Mouse (Mus musculus) forebrain, postnatal 0 days (tissue): Measurements from ENCODE around the gene Pias1. TPM values are rescaled to one million over a fixed set of nuclear protein-coding genes. Genes with fewer than 3 reads are reported as not detected.

ENCODE experiments used
- ATAC-seq: fragments of 200-750 bp; cut with Nextera tagmentation; 2 replicates; pipeline ENCODE4 v1.8.0; 2017; ENCODE audit warnings: mild to moderate bottlenecking, moderate library complexity
- DNase-seq: peaks from one replicate; pipeline ENCODE4 v3.0.0-alpha.2; 2015
- H3K27ac ChIP-seq: fragments of 300-500 bp; sonication (generic); 2 replicates; pipeline ENCODE4 v1.5.1; 2014; ENCODE audit warnings: low read depth, mild to moderate bottlenecking, antibody characterized with exemption, low read length, moderate library complexity, mixed read lengths
- H3K27me3 ChIP-seq: fragments of 300-500 bp; sonication (generic); 2 replicates; pipeline ENCODE4 v1.6.1; 2014; ENCODE audit warnings: mild to moderate bottlenecking, low read length, mixed read lengths; ENCODE audit not compliant: insufficient read depth
- H3K36me3 ChIP-seq: fragments of 300-500 bp; sonication (generic); 2 replicates; pipeline ENCODE4 v1.6.1; 2014; ENCODE audit warnings: mild to moderate bottlenecking, moderate library complexity; ENCODE audit not compliant: insufficient read depth
- H3K4me1 ChIP-seq: fragments of 300-500 bp; sonication (generic); 2 replicates; pipeline ENCODE4 v1.6.1; 2014; ENCODE audit warnings: antibody characterized with exemption; ENCODE audit not compliant: insufficient read depth
- H3K4me2 ChIP-seq: fragments of 300-500 bp; sonication (generic); 2 replicates; pipeline ENCODE4 v1.6.1; 2014; ENCODE audit warnings: low read depth, mild to moderate bottlenecking, moderate library complexity
- H3K4me3 ChIP-seq: fragments of 300-500 bp; sonication (generic); 2 replicates; pipeline ENCODE4 v1.5.1; 2014; ENCODE audit warnings: low read depth, low read length, mixed read lengths
- H3K9ac ChIP-seq: fragments of 300-500 bp; sonication (generic); 2 replicates; pipeline ENCODE4 v1.6.1; 2014; ENCODE audit warnings: mild to moderate bottlenecking
- H3K9me3 ChIP-seq: fragments of 300-500 bp; sonication (generic); 2 replicates; pipeline ENCODE4 v1.6.1; 2016; ENCODE audit warnings: low read length
- CTCF ChIP-seq: sonication (generic); IDR thresholded peaks from 2 replicates; pipeline ENCODE4 v1.5.1; 2016; ENCODE audit warnings: antibody characterized with exemption, control low read depth, low read depth
- WGBS: fragments of 180-500 bp; shearing (Covaris S2); extraction: QIAGEN DNeasy Blood & Tissue Kit; methylation state at CpG from one replicate; pipeline ENCODE4 v1.1.7; 2014; 5-methylcytosine and 5-hydroxymethylcytosine counted together
- polyA plus RNA-seq: library from polyadenylated mRNA; unstranded; fragments of >200 nt; fragmentation: Nextera tagmentation; extraction: Ambion mirVana; gene quantifications from 2 replicates; pipeline ENCODE4 v1.2.1, GENCODE M21; 2015
- total RNA-seq: library from RNA; depleted of rRNA; stranded (reverse); fragments of >200 nt; gene quantifications from 2 replicates; pipeline ENCODE4 v1.2.3, GENCODE M21; 2014; rRNA removed

The Pias1 gene
- 21.2 and 36.2 TPM in 2 replicates for total RNA-seq
- polyA plus RNA-seq, result 35.2 and 50.2 TPM in 2 replicates

DNA sequence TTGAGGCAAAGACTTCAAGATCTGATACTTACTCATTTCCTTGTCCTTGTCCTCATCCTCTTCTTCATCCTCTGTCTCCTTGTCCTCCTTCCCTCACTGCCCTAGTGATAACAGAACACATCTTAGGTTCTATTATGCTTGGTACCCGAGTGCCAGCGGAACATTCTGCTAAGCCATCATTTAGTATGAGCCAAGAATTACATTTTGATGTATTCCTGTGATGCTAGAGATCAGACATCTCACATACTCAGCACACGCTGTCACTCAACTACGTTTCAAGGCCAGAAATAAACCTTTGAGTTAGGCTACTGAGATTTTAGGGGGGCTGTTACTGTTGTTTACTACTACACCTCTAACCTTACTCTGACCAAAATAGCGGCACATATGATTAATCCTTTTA lies at the start of gene Pias1:
Gene Pias1, minus strand, starts transcription at position 101 of the 400 bp plus-strand sequence.
- no peaks in the 10 kb centered on the region for H3K9me3 ChIP-seq
- no peak within 1 kb of the TSS for H3K9ac ChIP-seq
- no peaks in the 10 kb centered on the region for H3K36me3 ChIP-seq
- H3K4me3 ChIP-seq, result no peak within 1 kb of the TSS
- H3K27me3 ChIP-seq, result no peaks in the 10 kb centered on the region
- DNase-seq, result no peak
- no peak for ATAC-seq
- no peaks in the 10 kb centered on the region for H3K4me1 ChIP-seq
- 85% methylated on average over 5 of the region's 5 CpGs for WGBS
- H3K4me2 ChIP-seq, result no peak within 1 kb of the TSS
- no peak for TF ChIP-seq CTCF
- no peak within 1 kb of the TSS for H3K27ac ChIP-seq

DNA sequence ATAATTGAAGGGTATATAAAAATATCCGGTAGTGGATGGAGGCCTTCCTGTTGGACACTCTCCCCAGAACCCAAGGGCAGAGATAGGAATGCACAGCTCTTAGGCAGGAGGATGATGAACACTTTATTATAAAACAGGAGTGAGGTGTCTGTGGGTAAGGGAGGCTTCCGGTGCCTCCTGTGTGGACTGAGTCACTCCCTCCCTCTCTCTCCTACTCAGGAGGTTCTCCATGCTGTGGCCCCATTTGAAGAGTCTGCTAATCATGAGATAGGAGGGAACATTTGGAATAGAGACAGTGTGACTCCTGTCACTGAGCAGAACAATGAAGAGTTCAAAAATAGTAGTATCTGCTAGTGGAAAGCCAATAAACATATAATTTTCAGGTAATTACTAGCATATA lies 47.7 kb upstream of the Pias1 start:
- no peak overlapping the region for H3K9ac ChIP-seq
- H3K4me2 ChIP-seq, result no peak overlapping the region
- H3K27me3 ChIP-seq, result no peaks in the 10 kb centered on the region
- no peak for ATAC-seq
- no peak overlapping the region for H3K4me3 ChIP-seq
- H3K36me3 ChIP-seq, result no peaks in the 10 kb centered on the region
- WGBS, result 87% methylated on average over 2 of the region's 2 CpGs
- TF ChIP-seq CTCF, result no peak
- H3K4me1 ChIP-seq, result no peaks in the 10 kb centered on the region
- H3K9me3 ChIP-seq, result no peaks in the 10 kb centered on the region
- no peak for DNase-seq
- H3K27ac ChIP-seq, result no peak overlapping the region

DNA sequence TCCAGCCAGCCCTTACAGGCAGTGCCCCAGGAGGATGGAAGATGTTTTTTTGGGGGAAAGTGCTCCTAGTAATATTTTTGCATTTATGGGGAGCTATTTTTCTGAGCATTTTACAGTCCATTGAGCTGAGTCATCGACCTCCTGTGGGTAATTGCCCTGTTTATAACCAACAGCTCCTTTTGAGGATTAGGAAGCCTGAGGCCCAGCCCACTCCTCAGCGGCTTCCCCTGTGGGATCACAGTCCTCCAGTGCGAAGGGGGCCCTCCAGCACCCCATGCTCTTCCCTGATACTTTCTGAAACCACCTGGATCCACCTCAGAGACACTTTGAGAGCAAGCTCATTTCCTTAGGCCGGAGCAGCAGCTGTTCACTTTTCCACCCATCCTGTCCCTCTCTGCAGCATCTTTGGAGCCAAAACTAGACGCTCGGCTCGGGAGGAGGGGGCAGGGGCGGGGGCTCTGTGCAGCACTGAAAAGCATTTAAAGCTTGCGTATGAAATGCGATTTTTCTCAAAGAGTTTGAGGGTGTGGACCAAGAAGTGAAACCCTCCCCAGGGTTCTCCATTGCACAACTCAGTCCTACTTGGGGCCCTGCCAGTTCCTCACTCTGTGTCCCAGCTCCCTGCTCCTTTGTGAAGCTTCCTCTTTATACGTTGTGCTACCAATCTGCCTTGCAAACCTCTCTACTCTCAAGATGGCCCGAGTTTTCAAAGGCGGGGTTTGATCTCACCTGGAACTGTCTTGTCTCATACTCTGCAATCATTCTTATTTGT lies 43.5 kb upstream of the Pias1 start:
- TF ChIP-seq CTCF, result no peak
- H3K36me3 ChIP-seq, result no peaks in the 10 kb centered on the region
- H3K9ac ChIP-seq, result no peak overlapping the region
- H3K4me1 ChIP-seq, result no peaks in the 10 kb centered on the region
- H3K4me2 ChIP-seq, result no peak overlapping the region
- no peaks in the 10 kb centered on the region for H3K27me3 ChIP-seq
- DNase-seq (no peak), ATAC-seq (no peak)
- no peaks in the 10 kb centered on the region for H3K9me3 ChIP-seq
- H3K4me3 ChIP-seq, result no peak overlapping the region
- WGBS, result 61% methylated on average over 13 of the region's 13 CpGs
- H3K27ac ChIP-seq, result no peak overlapping the region

DNA sequence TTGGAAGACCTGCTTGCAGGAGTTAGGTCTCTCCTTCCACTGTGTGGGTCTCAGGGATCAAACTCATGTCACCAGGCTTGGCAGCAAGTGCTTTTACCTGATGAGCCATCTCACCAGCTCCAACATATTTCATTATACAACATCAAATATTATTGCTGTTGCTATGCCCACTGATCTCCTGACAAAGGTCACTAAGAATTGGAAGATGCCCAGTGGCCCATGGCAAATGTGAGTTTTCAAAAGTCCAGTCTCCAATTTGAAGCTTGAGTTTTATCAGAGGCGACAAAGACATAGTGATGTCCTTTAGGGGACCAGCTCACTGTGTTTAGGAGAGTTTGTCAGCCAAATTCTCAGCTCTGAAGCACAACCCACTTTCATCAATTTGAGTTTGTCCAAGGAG lies 34.8 kb upstream of the Pias1 start:
- no peak for TF ChIP-seq CTCF
- H3K27me3 ChIP-seq, result no peaks in the 10 kb centered on the region
- no peak overlapping the region for H3K4me3 ChIP-seq
- no peaks in the 10 kb centered on the region for H3K4me1 ChIP-seq
- H3K36me3 ChIP-seq, result no peaks in the 10 kb centered on the region
- H3K9me3 ChIP-seq, result peaks cover 4% of the 10 kb centered on the region; the same call in 1 of the 2 replicates
- no peak overlapping the region for H3K4me2 ChIP-seq
- no peak overlapping the region for H3K9ac ChIP-seq
- DNase-seq (no peak), ATAC-seq (no peak)
- no peak overlapping the region for H3K27ac ChIP-seq
- WGBS, result 88% methylated on average over 1 of the region's 1 CpGs

DNA sequence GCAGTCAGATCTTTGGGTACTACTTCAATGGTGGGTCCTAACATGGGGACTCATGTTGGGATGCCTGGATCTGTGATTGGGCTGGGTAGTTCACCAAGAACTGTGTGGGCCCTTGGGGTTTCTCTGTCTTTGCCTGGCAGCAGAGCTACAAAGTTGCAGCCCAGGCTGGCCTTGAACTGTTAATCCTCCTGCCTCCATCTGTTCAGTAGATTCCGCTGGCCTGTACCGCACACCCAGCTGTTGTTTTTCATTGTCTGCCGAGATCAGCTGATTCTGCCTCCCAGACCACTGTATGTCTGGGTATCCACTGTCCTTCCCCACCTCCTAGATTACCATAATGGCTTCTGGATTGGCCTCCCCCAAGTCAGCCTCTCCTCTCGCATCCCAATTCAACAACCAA lies 19.6 kb upstream of the Pias1 start:
- H3K9ac ChIP-seq, result no peak overlapping the region
- 90% methylated on average over 4 of the region's 4 CpGs for WGBS

DNA sequence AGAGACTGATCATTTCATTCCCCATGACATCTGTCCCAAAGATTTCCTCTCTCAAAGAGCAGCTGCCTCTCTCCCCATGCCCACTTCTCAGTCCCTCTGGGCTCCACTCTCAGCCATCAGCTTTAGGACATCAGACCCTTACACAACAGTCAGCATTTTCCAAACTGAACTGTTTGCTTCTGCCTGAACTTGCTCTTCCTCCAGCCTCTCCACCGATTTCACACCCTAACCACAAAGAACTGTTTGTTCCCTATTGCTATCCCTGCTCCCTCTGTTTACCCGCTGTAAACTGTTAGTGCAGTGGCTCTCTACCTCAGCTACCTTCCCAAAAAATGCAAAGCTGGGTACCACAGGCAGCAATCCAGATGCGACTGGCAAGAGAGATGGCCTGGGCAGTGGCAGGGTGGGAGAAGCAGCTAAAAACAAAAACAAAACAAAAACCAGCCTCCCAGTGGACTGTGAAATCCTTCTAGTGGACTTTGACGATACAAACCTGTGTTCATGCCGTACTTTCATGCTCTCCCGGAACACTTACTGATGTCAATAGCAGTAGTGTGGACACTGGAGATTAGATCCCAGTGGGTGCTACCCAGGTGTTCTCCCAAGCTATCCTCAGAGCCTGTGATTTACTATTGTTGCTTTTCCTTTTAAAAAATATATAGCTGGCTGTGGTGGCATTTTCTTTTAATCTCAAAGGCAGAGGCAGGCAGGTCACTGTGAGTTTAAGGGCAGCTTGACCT lies 18.5 kb upstream of the Pias1 start:
- Histone ChIP-seq H3K9ac (no peak overlapping the region), H3K4me3 (no peak overlapping the region), H3K27ac (no peak overlapping the region), H3K4me1 (no peaks in the 10 kb centered on the region), H3K9me3 (no peaks in the 10 kb centered on the region), H3K27me3 (no peaks in the 10 kb centered on the region), H3K4me2 (no peak overlapping the region), H3K36me3 (no peaks in the 10 kb centered on the region)
- DNase-seq, result no peak
- no peak for TF ChIP-seq CTCF
- WGBS, result 73% methylated on average over 6 of the region's 6 CpGs
- ATAC-seq, result no peak

More for the DNA sequence above, 19.6 kb upstream of the Pias1 start:
- H3K9me3 ChIP-seq, result no peaks in the 10 kb centered on the region
- no peak for DNase-seq
- H3K27me3 ChIP-seq, result no peaks in the 10 kb centered on the region
- no peak overlapping the region for H3K27ac ChIP-seq
- no peaks in the 10 kb centered on the region for H3K4me1 ChIP-seq
- no peak for TF ChIP-seq CTCF
- ATAC-seq, result no peak
- no peak overlapping the region for H3K4me2 ChIP-seq
- H3K36me3 ChIP-seq, result no peaks in the 10 kb centered on the region
- H3K4me3 ChIP-seq, result no peak overlapping the region

DNA sequence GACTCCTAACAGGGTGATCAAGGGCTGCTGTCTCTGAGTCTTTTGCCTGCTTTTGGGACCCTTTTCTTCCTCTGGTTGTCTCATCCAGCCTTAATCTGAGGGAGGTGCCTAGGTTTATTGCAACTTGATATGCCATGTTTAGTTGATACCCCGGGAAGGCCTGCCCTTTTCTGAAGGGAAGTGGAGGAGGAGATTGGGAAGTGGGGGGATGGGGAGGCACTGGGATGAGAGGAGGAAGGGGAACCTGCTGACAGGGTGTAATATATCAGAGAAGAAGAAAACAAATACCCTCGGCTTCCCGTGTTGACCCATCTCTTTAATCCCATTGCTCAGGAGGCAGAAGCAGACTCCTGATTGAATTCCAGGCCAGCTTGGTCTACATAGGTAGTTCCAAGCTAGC lies 10.8 kb upstream of the Pias1 start:
- TF ChIP-seq CTCF, result no peak
- H3K4me3 ChIP-seq, result no peak overlapping the region
- ATAC-seq (no peak), DNase-seq (no peak)
- H3K4me2 ChIP-seq, result no peak overlapping the region
- H3K36me3 ChIP-seq, result no peaks in the 10 kb centered on the region
- WGBS, result 71% methylated on average over 3 of the region's 3 CpGs
- no peaks in the 10 kb centered on the region for H3K4me1 ChIP-seq
- no peaks in the 10 kb centered on the region for H3K27me3 ChIP-seq
- H3K9me3 ChIP-seq, result no peaks in the 10 kb centered on the region
- no peak overlapping the region for H3K9ac ChIP-seq
- H3K27ac ChIP-seq, result no peak overlapping the region
